Mouse (Mus musculus) heart, postnatal 25 days (tissue): ENCODE measurements around the gene Sos2. TPM values are rescaled to one million over a fixed set of nuclear protein-coding genes. Genes with fewer than 3 reads are reported as not detected.
"Not testable (repeated sequence)": the region's sequence is repeated elsewhere in the genome, so short reads cannot be mapped to it uniquely, and the experiment has no call there.

Source experiments
- DNase-seq: peaks from one replicate; pipeline ENCODE4 v3.0.0; 2022; ENCODE audit warnings: low spot score
- intact Hi-C: fragments of 180-260 bp; cut with DNase I; formaldehyde crosslinking; loops from one replicate; pipeline ENCODE4 v1.15.1; 2025
- total RNA-seq, 2 experiments: library from RNA; stranded (reverse); gene quantifications; 2 replicates each; pipeline ENCODE4 v1.2.3; 2021

The Sos2 gene
- total RNA-seq, 2 experiments from 2014 or later, result 34.9 to 40.3 TPM

DNA sequence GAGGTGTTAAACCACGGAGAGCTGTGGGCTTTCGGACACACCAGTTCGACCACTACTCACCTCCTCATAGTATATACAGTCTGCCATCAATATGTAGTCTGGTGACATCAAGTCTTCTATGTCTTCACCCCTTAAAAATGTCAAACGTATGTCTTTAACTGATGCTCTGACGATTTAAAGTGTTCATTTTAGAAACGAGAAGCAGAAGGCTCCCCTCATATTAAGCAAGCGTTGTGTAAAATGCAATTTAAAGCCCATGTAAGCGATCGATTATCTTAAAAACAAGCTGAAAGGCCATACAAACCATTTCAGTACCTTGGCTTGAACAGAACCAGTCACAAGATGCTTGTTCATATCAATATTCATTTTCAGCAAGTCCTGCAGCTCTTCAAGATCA, 99.4 kb downstream of the Sos2 start:
- intact Hi-C loops, result loop anchor here (5.0 kb wide), 2 partner anchors 115 to 225 kb away; partner anchors contain the start of gene Nemf
- no peak for DNase-seq

DNA sequence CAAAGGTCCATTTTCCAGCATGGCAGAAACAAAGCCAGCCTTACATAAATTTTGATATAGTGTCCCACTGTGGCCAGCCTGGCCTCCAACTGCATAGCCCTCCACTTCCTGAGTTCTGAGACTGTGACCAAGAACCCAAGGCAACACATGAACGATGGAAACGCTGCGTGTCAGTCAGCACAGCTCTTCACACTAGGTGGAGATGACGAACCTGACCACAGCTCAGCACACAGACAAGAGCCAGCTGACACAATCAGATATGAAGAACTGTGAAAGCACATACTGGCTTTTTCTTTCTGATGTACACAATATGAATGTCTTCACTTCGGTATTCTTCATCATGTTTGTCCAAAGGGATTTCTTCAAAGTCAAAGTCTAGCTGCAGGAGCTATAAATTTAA, 102.0 kb downstream of the Sos2 start:
- no peak for DNase-seq
- intact Hi-C loops, result loop anchor here (5.0 to 10.0 kb wide), 3 partner anchors 115 to 222 kb away; partner anchors contain the start of gene Nemf

DNA sequence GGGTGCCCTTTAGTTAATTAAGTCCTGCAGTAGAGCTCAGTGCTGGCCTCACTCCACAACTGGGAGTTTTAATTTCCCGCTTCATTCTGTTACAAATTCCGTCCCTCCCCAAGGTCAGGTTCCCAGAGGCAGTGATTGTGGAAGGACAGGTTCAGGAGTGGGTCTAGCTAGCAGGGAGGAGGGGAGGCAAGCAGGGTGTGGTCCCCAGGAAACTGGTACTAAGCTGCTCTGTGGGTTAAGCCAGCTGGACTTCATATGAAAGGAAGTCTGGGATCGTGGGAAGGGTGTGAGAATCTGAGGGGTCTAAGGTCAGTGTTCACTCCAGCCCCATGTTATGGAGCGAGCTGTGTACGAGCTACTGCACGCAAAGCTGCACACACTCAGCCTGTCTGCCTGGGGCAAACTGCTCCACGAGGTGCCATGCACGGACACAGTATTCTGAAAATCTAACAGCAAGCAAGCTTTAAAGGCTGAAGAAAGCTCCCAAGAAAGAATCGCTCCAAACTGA, 105.5 kb downstream of the Sos2 start:
- no peak for DNase-seq
- intact Hi-C loops, result loop anchor here (10.0 kb wide), 1 partner anchor 111 kb away; no protein-coding TSS in a partner anchor

DNA sequence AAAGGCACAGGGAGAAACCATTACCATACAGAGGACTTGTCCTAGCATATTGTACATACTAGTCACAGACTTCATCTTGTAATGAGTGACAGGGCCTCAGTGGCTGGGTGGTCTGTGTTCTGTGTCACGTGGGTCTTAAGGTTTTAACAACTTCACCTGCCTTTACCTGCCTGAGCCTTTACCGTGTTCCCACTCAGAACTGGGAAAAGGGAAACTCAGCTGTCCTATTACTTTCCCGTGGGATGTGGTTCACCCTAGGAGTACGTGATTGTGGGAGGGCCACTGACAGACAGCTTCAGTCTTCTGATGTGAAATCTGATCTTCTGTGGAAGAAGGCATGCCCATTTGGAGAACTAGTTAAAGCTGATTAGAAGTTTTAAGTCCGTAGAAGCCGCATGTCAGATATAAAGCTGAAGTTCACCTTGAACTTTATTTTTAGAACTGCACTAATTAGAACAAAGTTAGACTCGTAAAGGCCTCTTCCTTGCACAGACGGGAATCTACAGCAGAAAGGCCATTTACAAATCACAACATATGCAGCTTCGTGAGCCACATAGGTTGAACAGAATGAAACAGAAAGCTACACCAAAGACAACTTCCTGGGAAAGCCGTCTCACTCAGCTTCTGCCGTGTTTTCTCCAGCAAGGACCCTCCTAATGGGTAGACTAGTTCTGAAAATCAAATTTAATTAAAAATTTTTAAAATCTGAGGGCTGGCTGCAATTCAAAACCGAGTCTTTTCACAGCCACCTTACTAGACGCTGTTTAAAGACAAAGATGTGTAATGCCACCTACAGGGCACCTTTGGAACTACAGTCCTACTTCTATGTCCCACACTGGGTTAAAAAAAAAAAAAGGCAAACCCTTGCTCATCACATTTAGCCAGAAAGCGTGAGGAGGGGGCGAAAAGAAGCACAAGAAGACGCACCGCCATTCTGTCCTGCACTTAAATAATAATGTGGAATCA, 107.5 kb downstream of the Sos2 start:
- peak; percentile 31 for DNase-seq
- intact Hi-C loops, result loop anchor here (2.0 to 10.0 kb wide), 4 partner anchors 69 to 209 kb away; partner anchors contain the start of genes Arf6 and Gm9887

DNA sequence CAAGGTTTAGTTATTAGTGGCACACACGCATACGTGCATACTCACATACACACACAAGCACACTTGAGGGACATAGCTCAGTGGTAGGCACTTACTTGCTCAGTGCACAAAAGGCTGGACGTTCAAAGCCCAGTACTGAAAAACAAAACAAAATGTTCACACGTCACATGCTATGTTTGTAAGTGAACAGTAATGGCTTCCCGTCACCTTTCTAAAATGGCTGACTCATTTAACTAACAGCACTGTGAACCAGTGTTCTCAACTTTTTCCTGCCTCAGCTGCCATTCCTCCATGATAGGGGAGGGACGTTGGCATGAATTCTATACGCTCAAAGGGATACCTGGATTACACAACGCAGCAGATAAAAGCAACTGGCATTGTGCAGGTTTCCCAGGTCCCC, 108.4 kb downstream of the Sos2 start:
- DNase-seq, result no peak
- intact Hi-C loops, result loop anchor here (2.0 to 10.0 kb wide), 2 partner anchors 108 to 208 kb away; no protein-coding TSS in a partner anchor

DNA sequence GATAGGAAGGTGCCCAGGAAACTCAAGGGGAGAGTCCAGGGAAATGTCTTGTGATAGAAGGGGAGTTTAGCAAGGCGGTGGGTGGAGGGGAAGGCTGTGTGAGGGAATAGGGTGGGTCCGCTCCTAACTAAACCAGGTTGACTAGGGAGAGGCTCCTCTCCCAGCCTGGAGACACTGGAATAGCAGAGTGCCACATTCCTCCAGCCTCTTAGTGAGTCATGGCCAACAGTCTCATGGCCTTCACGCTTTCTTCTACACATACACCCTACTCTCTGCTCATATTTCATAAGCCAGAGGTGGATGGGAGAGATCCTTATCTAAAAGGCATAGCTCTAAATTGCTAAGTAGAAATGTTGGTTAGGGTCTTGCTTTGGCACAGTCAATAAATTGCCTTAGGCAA, 111.7 kb downstream of the Sos2 start:
- intact Hi-C loops, result loop anchor here (10.0 kb wide), 1 partner anchor 105 kb away; no protein-coding TSS in a partner anchor
- DNase-seq, result no peak

DNA sequence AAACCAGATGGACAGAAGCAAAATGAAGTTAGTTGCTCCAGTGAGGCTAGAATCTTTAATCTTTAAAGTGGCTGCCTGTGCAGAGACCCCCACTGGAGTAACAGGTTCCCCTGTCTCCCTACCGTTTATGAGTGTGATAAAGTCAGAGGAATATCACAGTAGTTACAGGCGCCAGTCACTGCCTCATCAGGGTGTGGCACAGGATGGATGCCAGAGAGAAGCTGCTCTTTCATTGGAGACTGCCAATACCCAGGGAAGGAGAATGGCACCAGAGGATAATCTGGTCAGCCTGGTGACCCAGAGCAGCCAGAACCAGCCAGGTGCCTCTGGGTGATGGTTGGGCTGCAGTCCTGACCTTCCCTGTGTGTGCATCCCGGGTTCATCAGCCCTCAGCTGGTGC, 113.4 kb downstream of the Sos2 start:
- DNase-seq, result no peak
- intact Hi-C loops, result no loop called here

DNA sequence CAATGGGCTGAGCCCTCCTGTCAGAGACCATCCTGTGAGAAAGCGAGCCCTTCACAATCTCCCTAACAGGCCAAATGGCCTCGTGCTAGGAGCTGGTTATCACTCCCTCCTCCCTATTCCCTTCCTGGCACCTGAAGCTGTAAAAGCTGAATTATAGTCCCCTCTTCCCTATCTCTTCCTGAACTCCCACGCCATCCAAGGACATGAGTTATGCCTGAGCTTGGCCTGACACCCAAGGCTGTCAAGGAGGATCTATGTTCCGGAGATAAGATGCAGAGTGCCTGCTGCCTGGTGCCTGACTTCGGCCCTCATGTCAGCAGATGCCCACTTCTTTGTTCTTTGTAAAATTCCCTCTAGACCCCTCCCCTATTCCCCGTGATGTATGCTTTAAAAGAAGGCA, 120.6 kb downstream of the Sos2 start:
- intact Hi-C loops, DNase-seq: not testable (repeated sequence)

DNA sequence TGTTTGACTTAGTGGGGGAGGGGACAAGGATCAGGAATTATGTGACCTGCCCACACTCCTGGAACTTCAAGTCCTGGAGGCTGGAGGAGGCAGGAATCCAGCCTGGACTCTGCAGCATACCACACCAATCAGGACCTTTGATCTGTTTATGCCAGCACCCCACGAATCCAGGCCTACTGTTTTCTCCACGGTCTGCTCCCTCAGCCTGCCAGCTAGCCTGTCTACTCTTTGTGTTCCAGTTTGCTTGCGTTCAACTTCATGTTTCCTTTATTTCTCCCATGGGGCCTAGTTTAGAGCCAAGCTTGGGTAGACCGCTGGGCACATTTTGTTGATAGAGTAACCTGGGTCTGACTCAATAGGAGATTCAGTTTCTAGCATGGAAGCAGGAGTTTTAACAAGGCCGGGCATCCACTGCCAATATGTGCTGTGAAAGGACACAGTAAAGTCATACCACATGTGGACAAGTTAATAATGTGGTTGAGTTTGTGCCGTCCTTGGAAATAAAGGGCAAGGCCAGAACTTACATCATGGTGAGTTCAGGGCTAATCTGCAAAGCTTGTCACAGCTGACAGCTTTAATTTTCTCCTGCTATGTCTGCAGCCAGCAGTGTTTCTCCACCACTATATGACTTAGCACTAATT, 125.3 kb downstream of the Sos2 start:
- intact Hi-C loops, result no loop called here
- DNase-seq, result no peak

DNA sequence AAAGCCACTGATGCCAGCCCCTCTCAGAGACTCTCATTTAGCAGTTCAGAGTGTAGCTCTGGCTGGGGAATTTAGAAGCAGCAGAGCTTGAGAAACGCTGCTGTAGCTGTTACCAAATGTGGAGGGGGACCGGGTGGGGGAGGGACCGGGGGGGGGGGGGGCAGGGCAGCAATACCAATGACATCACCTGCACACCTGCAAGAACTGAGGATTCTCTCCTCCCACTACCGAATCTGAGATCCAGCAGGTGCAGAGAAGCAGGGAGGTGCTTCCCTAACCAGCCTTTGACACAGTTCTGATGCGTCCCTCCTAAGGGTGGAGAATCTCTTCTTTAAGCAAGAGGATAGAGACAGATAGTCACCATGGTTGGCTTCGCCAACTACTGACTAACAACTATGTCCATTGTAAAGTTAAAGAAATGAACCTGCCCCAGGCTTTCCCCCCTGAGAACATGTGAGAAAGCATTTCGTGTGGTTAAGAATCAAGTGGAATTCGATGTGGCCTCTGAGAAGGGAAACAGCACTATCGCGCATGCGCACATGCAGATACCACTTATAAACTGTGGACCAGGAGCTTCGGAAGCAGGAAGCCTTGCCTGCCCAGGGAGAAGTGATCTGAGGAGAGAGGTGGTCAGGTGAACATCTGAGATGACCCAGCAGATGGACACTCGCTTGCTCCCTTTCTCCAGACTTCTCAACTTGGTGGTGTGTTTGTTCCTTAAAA, 136.0 kb downstream of the Sos2 start:
- intact Hi-C loops, result no loop called here
- DNase-seq, result no peak

DNA sequence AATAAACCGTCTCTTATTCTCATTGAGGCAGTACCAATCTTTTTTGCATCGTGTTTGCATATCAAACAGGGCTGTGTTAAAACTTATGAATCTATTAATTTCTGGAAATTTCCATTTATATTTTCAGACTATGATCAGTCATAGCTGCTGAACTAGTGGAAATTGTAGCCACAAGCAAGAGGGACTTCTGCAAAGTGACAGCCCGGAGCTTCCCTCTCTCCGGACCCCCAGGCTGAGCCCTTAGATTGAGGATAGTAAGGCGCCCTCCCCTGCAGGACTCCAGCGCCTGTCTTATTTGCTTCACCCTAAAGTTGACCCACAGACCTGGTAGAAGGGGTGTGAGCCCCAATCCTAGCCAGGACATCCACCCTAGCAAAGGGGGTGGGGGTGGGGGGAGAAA, 136.7 kb downstream of the Sos2 start:
- DNase-seq, result no peak
- intact Hi-C loops, result no loop called here

DNA sequence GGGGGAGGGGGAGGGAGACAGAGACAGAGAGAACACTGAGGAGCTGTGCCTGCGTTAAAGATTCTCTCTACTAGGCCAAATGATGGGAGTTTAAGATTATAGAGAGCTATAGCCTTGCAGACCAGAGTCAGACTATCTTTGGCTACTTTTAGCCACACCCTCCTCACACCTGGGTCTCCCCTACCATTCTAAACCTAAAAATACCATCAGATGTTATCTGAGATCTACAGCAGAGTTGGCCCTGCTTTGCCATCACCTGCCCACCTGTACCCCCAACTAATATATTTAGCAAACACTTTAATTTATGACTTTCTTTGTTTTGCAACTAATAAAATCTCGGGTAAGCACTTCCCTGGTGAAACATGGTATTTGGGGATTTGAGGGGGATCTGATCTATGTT, 137.1 kb downstream of the Sos2 start:
- no peak for DNase-seq
- intact Hi-C loops, result no loop called here

DNA sequence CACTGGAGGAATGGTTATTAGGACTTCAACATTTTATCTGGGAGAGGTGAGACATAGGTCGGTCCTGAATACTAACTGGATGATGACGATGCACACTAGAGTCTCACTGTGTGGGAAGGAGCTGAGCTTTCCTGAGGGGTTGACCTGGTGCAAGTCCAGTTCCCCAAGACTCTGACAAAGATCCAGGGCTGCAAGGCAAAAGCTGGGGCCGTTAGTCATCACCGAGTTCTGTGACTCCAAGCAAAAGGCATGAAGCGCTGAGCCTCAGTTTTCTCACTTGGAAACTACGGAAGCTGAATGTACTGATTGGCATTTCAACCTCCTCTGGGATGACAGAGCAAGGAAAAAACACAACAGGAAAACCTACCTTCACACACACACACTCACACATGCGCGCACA, 139.3 kb downstream of the Sos2 start:
- intact Hi-C loops, result no loop called here
- no peak for DNase-seq

DNA sequence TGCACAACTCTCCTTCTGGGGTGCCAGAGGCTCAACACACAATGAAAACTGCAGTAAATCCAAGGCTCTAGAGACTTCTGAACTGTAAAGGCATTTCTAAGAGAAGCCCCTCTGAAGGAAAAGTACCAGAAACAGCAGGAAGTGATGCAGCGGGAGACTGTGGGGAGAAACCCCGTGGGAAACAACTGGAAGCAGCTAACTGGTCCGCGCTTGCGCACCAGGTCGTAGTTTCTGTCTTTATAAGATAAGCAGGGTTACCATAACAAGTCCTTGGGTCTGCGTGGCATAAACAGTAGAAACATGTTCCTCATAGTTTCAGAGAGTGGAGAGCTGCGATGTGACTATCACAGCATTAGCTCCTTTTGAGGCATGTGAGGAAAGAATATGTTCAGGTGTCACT, 140.0 kb downstream of the Sos2 start:
- intact Hi-C loops, result no loop called here
- DNase-seq, result no peak

DNA sequence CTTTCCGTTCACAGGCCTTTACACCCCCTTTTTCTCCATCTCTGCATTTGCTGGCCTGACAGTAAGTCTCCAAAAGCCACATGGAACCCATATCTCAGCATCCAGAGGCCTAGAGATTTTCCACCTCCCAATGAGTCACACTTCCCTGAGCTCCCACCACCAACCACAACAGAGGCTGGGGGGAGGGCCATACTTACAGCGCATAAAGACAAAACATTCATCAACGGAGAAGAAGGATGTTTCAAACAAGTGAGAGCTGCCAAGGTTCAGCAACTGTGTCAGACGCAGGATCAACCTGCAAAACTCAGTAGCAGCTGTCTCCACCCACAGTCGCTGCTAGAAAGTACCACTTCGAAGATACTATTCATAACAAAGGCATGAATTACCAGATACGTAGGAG, 142.3 kb downstream of the Sos2 start:
- intact Hi-C loops, result no loop called here
- no peak for DNase-seq

DNA sequence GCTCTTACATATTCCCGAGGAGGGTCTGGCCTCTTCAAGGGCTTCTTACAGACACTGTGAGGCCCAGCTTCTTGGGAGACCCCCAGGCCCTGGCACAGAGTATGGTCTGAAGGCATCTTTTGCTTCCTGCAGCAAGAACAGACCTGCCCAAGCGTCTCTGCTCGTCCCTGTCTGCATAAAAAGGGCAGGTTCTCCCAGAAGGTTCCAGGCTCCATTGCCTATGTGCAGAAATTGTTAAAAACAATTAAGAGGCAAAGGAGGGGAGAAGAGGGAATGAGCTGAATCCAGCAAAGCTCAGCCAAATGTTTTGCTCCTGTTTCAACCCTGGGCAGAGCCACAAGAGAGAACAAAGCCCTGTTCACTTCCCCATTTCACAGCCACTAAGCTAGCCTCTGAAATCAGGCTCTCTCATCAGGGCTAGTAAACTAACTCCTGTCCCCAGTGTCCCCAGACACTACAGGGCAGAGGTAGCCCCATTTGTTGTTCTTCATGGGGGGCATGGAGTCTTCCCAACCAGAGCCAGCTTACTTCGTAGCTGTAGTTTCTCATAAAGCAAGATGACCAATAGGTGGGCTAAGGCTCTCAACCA, 143.2 kb downstream of the Sos2 start:
- DNase-seq, result no peak
- intact Hi-C loops, result no loop called here

DNA sequence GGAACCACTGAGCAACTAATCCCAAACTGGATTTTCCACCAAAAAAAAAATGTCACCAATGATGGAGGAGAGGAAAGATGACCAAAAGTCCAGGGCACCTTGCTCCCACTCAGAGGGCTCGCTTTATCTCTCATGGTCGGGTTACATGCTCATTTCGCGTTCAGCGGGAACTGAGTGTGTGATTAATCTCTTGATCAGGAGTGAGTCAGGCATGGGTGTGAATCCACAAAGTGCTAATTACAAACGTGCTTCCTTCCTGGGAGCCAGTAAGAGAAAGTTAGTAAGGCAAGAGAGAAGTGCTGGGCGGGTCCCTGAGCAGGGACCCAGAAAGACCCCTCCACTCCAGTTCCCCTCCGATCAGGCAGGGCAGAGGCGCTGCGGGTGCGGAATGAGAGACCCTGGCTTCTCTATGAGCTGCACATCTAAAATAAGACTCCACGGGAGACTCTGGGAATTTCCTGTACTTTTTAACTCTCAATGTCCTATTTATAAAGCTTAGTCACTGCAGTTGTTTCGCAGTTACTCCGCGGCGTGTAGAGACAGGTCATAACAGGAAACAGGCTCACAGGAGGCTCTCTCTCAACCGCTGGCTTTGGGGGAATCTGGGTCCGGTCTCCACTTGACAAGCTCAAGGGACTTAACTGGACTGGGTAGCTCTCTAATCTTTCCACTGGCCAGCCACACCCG, 143.8 kb downstream of the Sos2 start:
- intact Hi-C loops, result no loop called here
- peak; percentile 47 for DNase-seq

DNA sequence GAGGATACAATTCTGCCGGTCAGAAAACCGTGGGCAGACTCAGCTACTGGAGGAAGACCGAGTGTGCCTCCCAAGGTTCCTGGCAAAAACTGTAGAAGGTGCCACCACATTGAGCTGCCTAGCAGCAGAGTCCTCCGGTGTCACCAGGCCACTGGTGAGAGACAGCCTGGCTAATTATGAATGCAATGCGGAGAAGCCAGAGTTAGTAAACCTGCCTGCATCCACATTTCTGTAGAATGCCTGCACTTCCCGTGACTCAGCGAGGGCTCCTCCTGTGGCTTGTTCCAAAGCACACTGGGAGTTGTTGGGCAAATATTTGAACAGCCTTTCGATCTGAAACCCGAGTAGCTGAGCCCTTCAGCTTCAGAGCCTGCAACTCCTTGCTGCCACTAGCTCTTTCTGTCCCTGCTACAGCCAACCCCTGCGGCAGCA, 144.4 kb downstream of the Sos2 start:
- DNase-seq, result no peak
- intact Hi-C loops, result no loop called here

DNA sequence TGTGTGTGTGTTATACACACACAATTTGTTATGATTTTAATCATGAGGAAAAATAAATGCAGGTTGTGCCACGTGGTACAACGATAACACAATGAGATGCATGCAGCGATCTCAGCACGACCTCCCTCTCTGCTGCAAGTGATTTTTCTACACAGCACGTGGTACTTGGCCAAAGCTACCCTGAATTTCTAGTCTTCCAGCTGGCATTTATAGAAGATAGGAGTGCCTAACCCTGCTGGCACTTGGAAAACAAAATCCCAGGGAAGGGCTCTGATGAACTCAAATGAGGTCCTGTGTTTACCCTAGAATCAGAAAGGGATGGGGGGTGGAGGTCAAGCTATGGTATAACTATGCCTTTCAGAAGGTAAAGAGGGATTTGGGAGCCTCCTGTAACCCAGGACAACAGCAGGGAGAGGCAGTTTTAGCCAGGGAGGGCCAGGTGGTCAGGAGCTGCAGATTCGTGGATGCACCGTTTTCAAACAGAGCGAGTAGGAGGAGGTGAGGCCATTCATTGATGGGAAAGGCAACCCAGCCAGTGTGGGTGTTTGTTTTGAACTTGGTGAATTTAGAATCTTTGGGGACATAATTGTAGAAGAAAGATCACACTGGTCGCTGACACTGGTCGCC, 144.9 kb downstream of the Sos2 start:
- intact Hi-C loops, result no loop called here
- DNase-seq, result no peak
